Mouse (Mus musculus) small intestine, adult 2 months (tissue): ENCODE results near the gene Angptl1. TPM values are rescaled to one million over a fixed set of nuclear protein-coding genes. Genes with fewer than 3 reads are reported as not detected.

Experiments
- H3K27ac ChIP-seq: fragments of 200-500 bp; 2 replicates; pipeline ENCODE4 v1.5.1; 2012; ENCODE audit warnings: low read depth, low read length, control low read depth, inconsistent platforms; ENCODE audit not compliant: insufficient read depth
- H3K27me3 ChIP-seq: fragments of 200-500 bp; 2 replicates; pipeline ENCODE4 v1.6.1; 2012; ENCODE audit warnings: mild to moderate bottlenecking, moderate library complexity, low read length, inconsistent platforms; ENCODE audit not compliant: control insufficient read depth, insufficient read depth
- H3K36me3 ChIP-seq: fragments of 200-500 bp; 2 replicates; pipeline ENCODE4 v1.6.1; 2012; ENCODE audit warnings: mild to moderate bottlenecking, low read length, control low read depth, inconsistent platforms; ENCODE audit not compliant: control insufficient read depth, insufficient read depth
- H3K4me1 ChIP-seq: fragments of 200-500 bp; 2 replicates; pipeline ENCODE4 v1.6.1; 2012; ENCODE audit warnings: low read length, inconsistent platforms, mixed read lengths; ENCODE audit not compliant: control insufficient read depth, insufficient read depth, insufficient read length
- H3K4me3 ChIP-seq: fragments of 200-500 bp; 2 replicates; pipeline ENCODE4 v1.5.1; 2012; ENCODE audit warnings: low read depth, mild to moderate bottlenecking, control low read depth, inconsistent platforms, low read length, moderate library complexity
- CTCF ChIP-seq: fragments of 200-500 bp; IDR thresholded peaks from 2 replicates; pipeline ENCODE4 v1.5.1; 2012; ENCODE audit warnings: low read depth, mild to moderate bottlenecking, control low read depth, inconsistent platforms, low read length, moderate library complexity, mixed read lengths; ENCODE audit not compliant: insufficient replicate concordance, insufficient read length; ENCODE audit errors: extremely low read depth
- POLR2A ChIP-seq: fragments of 200-500 bp; IDR thresholded peaks from 2 replicates; pipeline ENCODE4 v1.6.1; 2012; ENCODE audit warnings: low read depth, mild to moderate bottlenecking, control low read depth, inconsistent platforms, low read length, moderate library complexity
- WGBS: fragments of 180-500 bp; shearing (Covaris S2); methylation state at CpG from one replicate; pipeline ENCODE4 v1.1.7; 2018; 5-methylcytosine and 5-hydroxymethylcytosine counted together
- polyA plus RNA-seq: library from polyadenylated mRNA; depleted of rRNA; stranded (reverse); fragments of >200 nt; gene quantifications from 2 replicates; pipeline ENCODE4 v1.2.3, GENCODE M21; 2012

Gene Angptl1
- polyA plus RNA-seq, 1 experiment, result 3.0 TPM

DNA sequence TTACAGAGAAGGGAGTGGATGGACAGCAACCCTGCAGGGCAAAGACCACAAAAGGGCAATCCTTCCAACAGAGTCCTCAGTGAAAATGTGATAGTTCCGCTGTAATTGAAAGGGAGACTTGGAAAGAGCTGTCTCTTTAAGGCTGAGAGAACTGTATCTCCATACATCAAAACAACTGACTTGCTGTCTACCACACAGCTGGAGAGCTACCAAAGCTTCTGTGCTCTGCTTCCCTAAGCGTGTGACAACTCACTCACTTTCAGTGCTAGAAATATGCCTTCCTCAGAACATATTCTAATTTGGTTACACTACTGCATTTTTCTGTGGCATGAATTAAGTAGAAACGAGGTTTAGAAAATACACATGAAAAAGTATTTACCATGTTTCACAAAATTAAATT, 25.9 kb downstream of the Angptl1 start:
- Histone ChIP-seq H3K27ac (no peak overlapping the region), H3K4me1 (peaks cover 3% of the 10 kb centered on the region; the same call in 1 of the 2 replicates), H3K4me3 (no peak overlapping the region), H3K36me3 (peaks cover 12% of the 10 kb centered on the region), H3K27me3 (no peaks in the 10 kb centered on the region)
- 78% methylated on average over 3 of the region's 3 CpGs for WGBS
- TF ChIP-seq POLR2A (no peak), CTCF (no peak)

DNA sequence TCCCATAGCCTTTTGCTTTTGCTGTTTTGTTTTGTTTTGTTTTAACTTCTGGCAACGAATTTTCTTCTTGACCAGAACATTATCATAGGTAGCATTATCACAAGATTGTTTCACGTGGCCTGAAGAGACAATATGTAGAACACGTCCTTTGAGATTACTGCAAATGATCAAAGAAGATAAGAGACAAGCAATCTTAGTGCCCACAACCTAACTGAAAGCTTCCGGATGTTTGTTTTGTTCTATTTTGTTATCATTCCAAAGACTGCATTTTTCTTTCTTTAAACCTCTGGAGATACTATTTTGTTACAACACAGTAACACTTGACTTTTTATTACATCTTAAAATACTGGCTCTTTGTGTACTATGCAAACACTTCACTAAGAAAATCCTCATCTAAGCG, 31.7 kb downstream of the Angptl1 start:
- Histone ChIP-seq H3K36me3 (peaks cover 16% of the 10 kb centered on the region), H3K4me1 (no peaks in the 10 kb centered on the region), H3K27me3 (no peaks in the 10 kb centered on the region), H3K27ac (no peak overlapping the region), H3K4me3 (no peak overlapping the region)
- WGBS, result 61% methylated on average over 5 of the region's 5 CpGs
- TF ChIP-seq POLR2A (no peak), CTCF (no peak)

DNA sequence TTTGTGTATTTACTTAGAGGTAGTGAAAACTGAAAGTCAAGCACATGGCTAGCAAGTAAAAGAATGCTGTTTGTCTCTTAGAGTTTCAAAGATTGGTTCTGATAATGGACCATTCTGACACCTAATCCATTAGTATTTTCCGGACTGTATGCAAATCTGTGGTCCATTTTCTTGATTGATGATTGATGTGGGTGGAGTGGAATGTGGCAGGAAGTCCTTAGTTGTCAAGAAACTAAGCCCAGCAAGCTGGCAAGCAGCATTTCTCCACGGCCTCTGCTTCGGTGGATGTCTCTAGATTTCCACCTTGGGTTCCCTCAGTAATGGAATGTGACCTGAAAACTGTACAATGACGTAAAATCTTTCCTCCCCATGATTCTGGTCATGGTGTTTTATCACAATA, 32.3 kb downstream of the Angptl1 start:
- no peaks in the 10 kb centered on the region for H3K4me1 ChIP-seq
- no peak for TF ChIP-seq POLR2A
- TF ChIP-seq CTCF, result no peak
- H3K27me3 ChIP-seq, result no peaks in the 10 kb centered on the region
- WGBS, result 83% methylated on average over 4 of the region's 4 CpGs
- no peak overlapping the region for H3K27ac ChIP-seq
- peaks cover 15% of the 10 kb centered on the region for H3K36me3 ChIP-seq
- H3K4me3 ChIP-seq, result no peak overlapping the region

DNA sequence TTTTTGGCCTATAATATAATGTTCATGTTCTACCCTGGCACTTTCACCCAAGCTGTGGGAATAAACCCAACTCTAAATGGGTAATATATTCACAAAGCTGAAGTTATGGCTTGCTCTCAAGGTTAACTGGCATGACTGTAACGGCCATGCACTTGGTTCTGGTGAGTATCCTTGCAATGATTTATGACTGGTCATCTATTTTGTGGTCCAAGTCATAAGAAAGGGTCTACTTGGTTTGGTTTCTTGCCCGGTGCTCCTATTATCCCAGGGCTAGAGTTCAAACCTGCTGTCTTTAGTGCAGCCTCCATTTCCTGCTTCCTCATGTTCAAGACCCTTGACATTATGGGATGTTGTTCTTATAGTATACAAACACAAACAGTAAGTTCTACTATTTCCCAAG, 46.4 kb downstream of the Angptl1 start:
- H3K4me3 ChIP-seq, result no peak overlapping the region
- no peaks in the 10 kb centered on the region; the same call in 1 of the 2 replicates for H3K27me3 ChIP-seq
- TF ChIP-seq CTCF (no peak), POLR2A (no peak)
- no peak overlapping the region for H3K27ac ChIP-seq
- H3K4me1 ChIP-seq, result no peaks in the 10 kb centered on the region
- peaks cover 26% of the 10 kb centered on the region for H3K36me3 ChIP-seq
- 85% methylated on average over 2 of the region's 2 CpGs for WGBS

DNA sequence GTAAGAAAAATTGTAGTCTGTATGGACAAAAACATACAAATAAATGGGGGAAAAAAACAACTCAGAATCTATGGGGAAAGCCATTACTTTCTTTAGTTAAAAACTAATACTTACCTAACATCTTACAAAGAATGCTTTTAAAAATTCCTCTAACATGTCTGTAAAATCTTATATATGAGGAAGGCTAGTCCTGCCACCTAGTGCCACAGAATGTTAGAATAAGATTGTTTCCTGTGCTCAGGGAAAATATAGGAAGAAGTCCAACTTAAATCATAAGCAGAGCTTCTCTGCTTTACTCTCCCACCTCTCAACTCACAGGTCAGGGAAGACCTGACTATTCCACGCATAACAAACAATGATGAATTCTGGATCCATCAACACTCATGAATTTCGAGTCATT, 47.5 kb downstream of the Angptl1 start:
- Histone ChIP-seq H3K4me3 (no peak overlapping the region), H3K4me1 (no peaks in the 10 kb centered on the region), H3K27me3 (no peaks in the 10 kb centered on the region; the same call in 1 of the 2 replicates), H3K27ac (no peak overlapping the region), H3K36me3 (peaks cover 29% of the 10 kb centered on the region)
- TF ChIP-seq CTCF, result no peak
- TF ChIP-seq POLR2A, result no peak
- 93% methylated on average over 2 of the region's 2 CpGs for WGBS

DNA sequence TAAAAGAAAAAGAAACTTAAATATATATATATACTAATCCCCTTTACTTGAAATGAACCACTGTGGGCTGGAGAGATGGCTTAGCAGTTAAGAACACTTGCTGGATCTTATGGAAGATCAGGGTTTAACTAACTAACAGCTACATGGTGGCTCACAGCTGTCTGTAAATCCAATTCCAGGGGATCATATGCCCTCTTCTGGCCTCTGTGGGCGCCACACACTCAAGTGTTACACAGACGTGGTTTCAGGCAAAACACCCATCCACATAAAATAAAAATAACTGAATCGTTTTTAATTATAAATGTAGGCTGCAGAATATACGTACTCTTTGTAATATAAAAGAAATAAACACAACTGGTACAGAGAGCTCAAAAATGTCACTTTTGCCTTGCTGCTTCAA, 50.5 kb downstream of the Angptl1 start:
- no peak overlapping the region for H3K4me3 ChIP-seq
- no peaks in the 10 kb centered on the region; the same call in 1 of the 2 replicates for H3K27me3 ChIP-seq
- TF ChIP-seq CTCF (no peak), POLR2A (no peak)
- H3K4me1 ChIP-seq, result no peaks in the 10 kb centered on the region
- 88% methylated on average over 4 of the region's 4 CpGs for WGBS
- no peak overlapping the region for H3K27ac ChIP-seq
- peaks cover 18% of the 10 kb centered on the region for H3K36me3 ChIP-seq

DNA sequence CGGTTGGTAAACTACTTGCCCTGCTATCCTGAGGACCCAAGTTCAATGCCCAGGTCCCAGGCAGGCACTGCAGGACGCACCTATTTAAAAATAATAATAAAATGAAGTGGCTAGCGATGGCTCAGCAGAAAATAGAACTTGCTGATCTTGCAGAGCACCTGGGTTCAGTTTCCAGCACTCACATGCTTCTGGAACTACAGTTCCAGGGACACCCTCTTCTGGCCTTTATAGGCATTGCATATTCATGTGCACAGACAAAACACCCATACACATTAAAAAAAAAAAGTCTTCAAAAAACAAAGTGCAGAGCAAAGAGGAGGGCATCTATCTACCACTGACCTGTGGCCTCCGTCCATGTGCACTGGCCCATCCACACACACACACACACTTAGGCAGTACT, 53.2 kb downstream of the Angptl1 start:
- WGBS, result 94% methylated on average over 4 of the region's 4 CpGs

DNA sequence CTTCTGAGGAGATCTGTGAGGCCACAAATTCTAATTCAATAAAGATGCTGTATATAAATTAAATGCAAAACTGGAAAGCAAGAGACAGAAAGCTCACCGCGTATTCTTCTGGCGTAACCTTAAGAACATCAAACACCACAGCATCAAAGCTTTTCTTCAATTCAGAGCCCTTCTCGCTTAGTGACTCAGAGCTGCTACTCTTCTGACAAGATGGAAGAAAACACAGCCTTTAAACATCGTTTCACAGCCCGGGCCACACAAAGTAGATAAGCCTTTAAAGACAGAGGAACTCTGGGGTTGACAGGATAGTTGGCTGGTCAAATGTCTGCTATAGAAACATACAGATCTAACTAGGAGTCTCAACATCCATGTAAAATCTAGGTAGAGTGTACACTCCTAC, 63.3 kb downstream of the Angptl1 start:
- Histone ChIP-seq H3K4me3 (no peak overlapping the region), H3K27me3 (no peaks in the 10 kb centered on the region), H3K36me3 (peaks cover 14% of the 10 kb centered on the region), H3K4me1 (peaks cover 3% of the 10 kb centered on the region; the same call in 1 of the 2 replicates), H3K27ac (no peak overlapping the region)
- 93% methylated on average over 6 of the region's 6 CpGs for WGBS
- TF ChIP-seq CTCF, result no peak
- no peak for TF ChIP-seq POLR2A

More for the DNA sequence above, 53.2 kb downstream of the Angptl1 start:
- H3K36me3 ChIP-seq, result peaks cover 13% of the 10 kb centered on the region
- H3K4me1 ChIP-seq, result no peaks in the 10 kb centered on the region
- peak; percentile 34; the same call in 1 of the 2 replicates for TF ChIP-seq CTCF
- TF ChIP-seq POLR2A, result no peak
- no peak overlapping the region for H3K27ac ChIP-seq
- no peak overlapping the region for H3K4me3 ChIP-seq
- no peaks in the 10 kb centered on the region for H3K27me3 ChIP-seq
